Mouse (Mus musculus): Measurements from ENCODE around the gene Cypt3. TPM values are rescaled to one million over a fixed set of nuclear protein-coding genes. Genes with fewer than 3 reads are reported as not detected.

Gene Cypt3
- not detected in 2 replicates for polyA plus RNA-seq (2015; fragmentation: Nextera tagmentation; extraction: Ambion mirVana)

DNA sequence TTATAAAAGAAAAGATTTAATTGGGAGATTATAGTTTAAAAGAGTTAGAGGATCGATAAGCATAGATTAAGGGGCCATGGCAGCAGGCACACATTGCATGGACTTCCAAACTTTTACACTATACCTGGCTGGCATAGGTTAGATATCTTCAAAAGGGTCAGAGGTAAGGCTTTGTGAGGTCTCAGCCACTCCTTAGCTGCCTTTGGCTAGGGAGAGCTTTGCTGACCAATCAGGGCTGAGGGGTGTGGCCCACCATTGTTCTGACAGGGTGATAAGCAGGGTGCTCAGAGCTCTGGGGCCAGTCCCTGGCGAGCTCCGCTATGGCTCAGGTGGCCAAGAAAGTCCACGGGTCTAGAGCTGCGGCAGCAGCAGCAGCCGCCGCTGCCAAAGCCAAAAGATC is at the start of gene Cypt3:
Cypt3 (plus strand) TSS at position 301 of the 400 bp plus-strand sequence.
- Histone ChIP-seq H3K27ac (ENCODE audit: low read length) (no peak within 1 kb of the TSS), H3K4me3 (replicated peaks; ENCODE audit: low read length) (no peak within 1 kb of the TSS), H3K9ac (replicated peaks; ENCODE audit: low read depth, low read length) (no peak within 1 kb of the TSS), H3K4me2 (ENCODE audit: low read length) (no peak within 1 kb of the TSS), H3K4me1 (replicated peaks; ENCODE audit: control insufficient read depth, insufficient read depth, low read length) (no peaks in the 10 kb centered on the region), H3K27me3 (replicated peaks; ENCODE audit: control insufficient read depth, insufficient read depth, low read length) (no peaks in the 10 kb centered on the region), H3K9me3 (ENCODE audit: control insufficient read depth, low read length) (no peaks in the 10 kb centered on the region), H3K36me3 (ENCODE audit: control insufficient read depth, insufficient read depth) (no peaks in the 10 kb centered on the region)
- no peak for ATAC-seq
- 90% methylated on average over 7 of the region's 7 CpGs for WGBS

DNA sequence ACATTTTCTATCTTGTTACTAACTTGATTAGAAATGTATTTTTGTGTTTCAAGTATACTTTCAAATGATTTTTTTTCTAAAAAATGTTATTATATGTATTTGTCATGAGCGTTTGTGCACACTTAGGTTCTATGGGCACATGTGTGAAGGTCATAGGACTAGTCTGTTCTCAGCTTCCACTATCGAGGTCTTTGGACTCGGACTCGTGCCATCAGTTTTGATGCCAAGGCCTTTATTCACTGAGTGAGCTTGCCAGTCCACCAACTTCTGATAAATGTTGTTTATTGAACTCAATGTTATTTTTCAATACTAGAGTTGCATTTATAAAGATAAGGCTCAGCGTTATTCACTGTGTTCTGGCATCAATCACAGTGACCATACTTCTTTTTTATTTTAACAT is 42.9 kb upstream of the Cypt3 start:
- 88% methylated on average over 5 of the region's 5 CpGs for WGBS
- Histone ChIP-seq H3K9me3 (ENCODE audit: control insufficient read depth, low read length) (no peaks in the 10 kb centered on the region), H3K4me1 (replicated peaks; ENCODE audit: control insufficient read depth, insufficient read depth, low read length) (no peaks in the 10 kb centered on the region), H3K4me2 (ENCODE audit: low read length) (no peak overlapping the region), H3K27ac (ENCODE audit: low read length) (no peak overlapping the region), H3K9ac (replicated peaks; ENCODE audit: low read depth, low read length) (no peak overlapping the region), H3K36me3 (ENCODE audit: control insufficient read depth, insufficient read depth) (no peaks in the 10 kb centered on the region), H3K27me3 (replicated peaks; ENCODE audit: control insufficient read depth, insufficient read depth, low read length) (no peaks in the 10 kb centered on the region), H3K4me3 (replicated peaks; ENCODE audit: low read length) (no peak overlapping the region)
- ATAC-seq = no peak

DNA sequence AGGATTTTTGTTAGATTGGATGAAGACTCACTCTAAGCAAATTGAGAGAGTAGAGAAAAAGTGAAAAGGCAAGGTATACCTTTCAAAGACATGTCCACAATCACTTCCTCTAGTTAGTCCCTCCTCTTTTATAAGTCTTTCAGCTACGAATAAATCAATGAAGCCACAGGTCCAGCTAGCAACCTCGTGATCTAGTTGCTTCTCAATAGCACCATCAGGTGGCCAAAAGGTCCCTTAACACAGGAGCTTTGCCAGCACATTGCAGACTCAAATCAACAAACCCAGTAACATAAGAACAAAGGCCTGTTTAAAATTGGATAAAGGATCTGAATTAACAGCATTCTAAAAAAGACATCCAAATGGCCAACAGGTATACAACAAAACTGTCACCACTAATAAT is 30.0 kb upstream of the Cypt3 start:
- Histone ChIP-seq H3K9me3 (ENCODE audit: control insufficient read depth, low read length) (no peaks in the 10 kb centered on the region), H3K4me3 (replicated peaks; ENCODE audit: low read length) (no peak overlapping the region), H3K4me1 (replicated peaks; ENCODE audit: control insufficient read depth, insufficient read depth, low read length) (no peaks in the 10 kb centered on the region), H3K27ac (ENCODE audit: low read length) (no peak overlapping the region), H3K4me2 (ENCODE audit: low read length) (no peak overlapping the region), H3K36me3 (ENCODE audit: control insufficient read depth, insufficient read depth) (no peaks in the 10 kb centered on the region), H3K27me3 (replicated peaks; ENCODE audit: control insufficient read depth, insufficient read depth, low read length) (no peaks in the 10 kb centered on the region), H3K9ac (replicated peaks; ENCODE audit: low read depth, low read length) (no peak overlapping the region)
- no peak for ATAC-seq
- WGBS = 27% methylated on average over 2 of the region's 2 CpGs

DNA sequence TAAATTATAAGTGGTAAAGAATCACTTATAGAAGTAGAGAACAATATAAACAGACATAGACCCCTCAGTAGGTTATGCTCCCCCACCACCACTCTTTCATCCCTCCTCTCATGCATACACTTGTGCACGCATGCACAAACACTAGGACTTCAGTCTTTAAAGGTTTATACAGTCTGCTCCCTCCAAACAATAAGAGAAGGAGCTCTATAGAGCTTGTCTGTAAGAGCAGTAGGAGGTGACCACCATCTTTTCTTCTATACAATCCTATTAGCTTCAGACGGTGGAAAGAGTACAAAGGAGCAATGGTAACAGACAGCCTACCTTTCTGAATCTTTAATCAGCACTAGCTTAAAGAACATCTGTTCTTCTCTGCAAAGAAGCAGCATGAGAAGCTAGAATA is 1.8 kb upstream of the Cypt3 start:
- no peaks in the 10 kb centered on the region for H3K27me3 ChIP-seq (replicated peaks; ENCODE audit: control insufficient read depth, insufficient read depth, low read length)
- H3K9me3 ChIP-seq (ENCODE audit: control insufficient read depth, low read length) = no peaks in the 10 kb centered on the region
- ATAC-seq = no peak
- H3K4me3 ChIP-seq (replicated peaks; ENCODE audit: low read length) = no peak overlapping the region
- H3K36me3 ChIP-seq (ENCODE audit: control insufficient read depth, insufficient read depth) = no peaks in the 10 kb centered on the region
- WGBS = 15% methylated on average over 2 of the region's 2 CpGs
- H3K27ac ChIP-seq (ENCODE audit: low read length) = no peak overlapping the region
- no peaks in the 10 kb centered on the region for H3K4me1 ChIP-seq (replicated peaks; ENCODE audit: control insufficient read depth, insufficient read depth, low read length)
- no peak overlapping the region for H3K9ac ChIP-seq (replicated peaks; ENCODE audit: low read depth, low read length)
- no peak overlapping the region for H3K4me2 ChIP-seq (ENCODE audit: low read length)

DNA sequence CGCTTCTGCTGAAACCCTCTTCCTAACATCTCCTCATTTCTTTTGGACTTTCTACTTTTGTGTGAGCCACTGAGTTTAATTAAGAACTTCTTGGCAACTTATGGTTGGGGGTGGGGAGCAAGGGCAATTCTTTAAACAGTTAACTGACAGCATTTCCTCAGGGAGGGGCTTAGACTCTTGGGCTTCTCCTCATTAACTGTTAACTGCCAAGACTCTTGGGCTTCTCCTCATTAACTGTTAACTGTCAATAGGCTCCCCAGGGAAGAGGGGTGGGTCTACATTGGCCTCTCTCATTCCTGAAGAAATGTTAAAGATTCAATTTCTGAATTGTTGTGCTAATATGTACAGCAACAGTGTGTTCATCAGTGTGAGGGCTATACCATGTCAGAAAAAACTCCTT is 6.3 kb downstream of the Cypt3 start:
- Histone ChIP-seq H3K9me3 (ENCODE audit: control insufficient read depth, low read length) (no peaks in the 10 kb centered on the region), H3K36me3 (ENCODE audit: control insufficient read depth, insufficient read depth) (no peaks in the 10 kb centered on the region), H3K9ac (replicated peaks; ENCODE audit: low read depth, low read length) (no peak overlapping the region), H3K27ac (ENCODE audit: low read length) (no peak overlapping the region), H3K4me3 (replicated peaks; ENCODE audit: low read length) (no peak overlapping the region), H3K27me3 (replicated peaks; ENCODE audit: control insufficient read depth, insufficient read depth, low read length) (no peaks in the 10 kb centered on the region), H3K4me2 (ENCODE audit: low read length) (no peak overlapping the region), H3K4me1 (replicated peaks; ENCODE audit: control insufficient read depth, insufficient read depth, low read length) (no peaks in the 10 kb centered on the region)
- 30% methylated on average over 1 of the region's 1 CpGs for WGBS
- no peak for ATAC-seq

DNA sequence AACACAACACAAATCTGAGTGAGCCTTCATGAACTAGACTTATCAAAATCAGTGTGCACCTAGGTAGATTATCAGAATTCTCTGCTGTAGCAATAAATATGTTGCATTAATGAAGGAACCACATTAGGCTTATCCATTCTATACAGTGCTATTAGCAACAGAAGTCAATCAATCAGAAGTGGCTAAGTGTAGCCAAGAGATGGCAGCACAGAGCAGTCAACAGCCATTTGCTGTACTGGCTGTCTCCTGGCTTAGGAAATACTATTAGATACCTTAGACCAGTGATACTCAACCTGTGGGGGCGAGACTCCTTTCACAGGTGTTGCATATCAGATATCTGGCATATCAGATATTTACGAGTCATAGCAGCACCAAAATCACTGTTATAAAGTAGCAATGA is 41.2 kb downstream of the Cypt3 start:
- ATAC-seq = no peak
- Histone ChIP-seq H3K36me3 (ENCODE audit: control insufficient read depth, insufficient read depth) (no peaks in the 10 kb centered on the region), H3K4me2 (ENCODE audit: low read length) (no peak overlapping the region), H3K9ac (replicated peaks; ENCODE audit: low read depth, low read length) (no peak overlapping the region), H3K9me3 (ENCODE audit: control insufficient read depth, low read length) (no peaks in the 10 kb centered on the region), H3K4me3 (replicated peaks; ENCODE audit: low read length) (no peak overlapping the region), H3K27ac (ENCODE audit: low read length) (no peak overlapping the region), H3K27me3 (replicated peaks; ENCODE audit: control insufficient read depth, insufficient read depth, low read length) (no peaks in the 10 kb centered on the region), H3K4me1 (replicated peaks; ENCODE audit: control insufficient read depth, insufficient read depth, low read length) (no peaks in the 10 kb centered on the region)
- 56% methylated on average over 2 of the region's 2 CpGs for WGBS

Other genes starting within 250 kb of the Cypt3 start
- 45.2 and 45.7 TPM in 2 replicates for gene Ubqln2, start 60.4 kb upstream of the Cypt3 start, polyA plus RNA-seq (2015; fragmentation: Nextera tagmentation; extraction: Ambion mirVana)
- gene Kctd12b, start 137.8 kb downstream of the Cypt3 start, polyA plus RNA-seq (2015; fragmentation: Nextera tagmentation; extraction: Ambion mirVana) = 1.7 and 2.5 TPM in 2 replicates
- 97.4 and 113 TPM in 2 replicates for gene Nbdy, start 165.0 kb downstream of the Cypt3 start, polyA plus RNA-seq (2015; fragmentation: Nextera tagmentation; extraction: Ambion mirVana)

Data from forebrain, embryonic 16.5 days (tissue).